8 mouse cellular contexts compared by ENCODE assay signal in the genomic region with DNA sequence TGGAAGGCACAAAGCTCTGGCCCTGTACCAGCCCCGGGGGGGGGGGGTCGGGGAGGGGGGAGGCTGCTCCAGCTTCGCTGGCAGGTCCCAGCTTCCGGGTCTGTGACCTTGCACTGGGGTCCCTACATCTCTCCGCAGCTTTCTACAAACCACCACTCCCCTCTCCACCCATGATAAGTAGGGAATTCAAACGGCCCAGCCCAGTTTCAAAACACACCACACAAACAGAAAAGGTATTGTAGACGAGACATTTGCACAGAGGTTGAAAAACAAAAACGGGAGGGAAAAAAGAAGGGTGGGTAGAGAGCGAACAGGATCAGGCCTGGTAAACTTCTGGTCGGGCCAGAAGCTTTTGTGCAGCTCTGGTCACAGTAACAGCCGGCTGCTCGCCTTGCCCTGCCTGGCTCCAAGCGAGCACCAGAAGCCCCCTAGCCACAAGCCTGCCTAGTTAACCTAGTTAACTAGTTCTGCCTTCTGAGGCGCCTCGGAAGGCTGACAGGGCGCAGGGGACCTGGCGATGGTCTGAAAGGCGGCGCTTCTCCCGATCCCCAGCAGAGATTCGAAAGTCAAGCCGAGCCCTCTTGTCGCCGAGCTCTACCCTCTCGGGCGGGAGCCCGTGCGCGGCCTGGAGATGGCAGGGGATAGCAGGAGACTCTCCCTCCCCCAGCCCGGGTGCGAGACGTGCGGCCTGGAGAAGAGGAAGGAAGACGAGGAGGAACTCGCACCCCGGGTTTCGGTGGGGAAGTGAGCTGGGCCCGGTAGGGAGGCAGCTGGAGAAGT. TPM values are rescaled to one million over a fixed set of nuclear protein-coding genes. Genes with fewer than 3 reads are reported as not detected.
DNase-seq lines count a peak whose midpoint lies in the region; ATAC-seq lines count a peak whose summit lies in the region.

No protein-coding gene starts in this region.

- peak overlapping the region; percentile 93 for H3K4me2 ChIP-seq in intestine, embryonic 14.5 days (ENCODE audit: low read length)
- H3K4me2 ChIP-seq in liver, embryonic 13.5 days: peak overlapping the region; percentile 80

- no peaks in the 10 kb centered on the region for H3K36me3 ChIP-seq in intestine, embryonic 14.5 days (ENCODE audit: control insufficient read depth, insufficient read depth, low read length)
- no peaks in the 10 kb centered on the region for H3K36me3 ChIP-seq in liver, embryonic 13.5 days

- peak; percentile 19 to 78 for DNase-seq in left cerebral cortex, postnatal 10 days (ENCODE audit: extremely low spot score in 1 of 2, low spot score in 2 of 2)
- DNase-seq in left cerebral cortex, adult 11 months (ENCODE audit: low spot score): no peak
- peak; percentile 53 for DNase-seq in gastrocnemius, postnatal 25 days
- peak; percentile 82 for DNase-seq in intestine, embryonic 14.5 days (ENCODE audit: low spot score)
- DNase-seq in liver, embryonic 13.5 days: no peak
- DNase-seq in testis, postnatal 10 days (ENCODE audit: low spot score): peak; percentile 70

- H3K9ac ChIP-seq in intestine, embryonic 14.5 days (ENCODE audit: low read length): peak overlapping the region; percentile 74
- peak overlapping the region; percentile 73 for H3K9ac ChIP-seq in liver, embryonic 13.5 days

- ATAC-seq in intestine, embryonic 14.5 days (replicated peaks; ENCODE audit: low FRiP score, low TSS enrichment, low read depth): peak; percentile 50
- peak; percentile 45 for ATAC-seq in liver, embryonic 13.5 days (ENCODE audit: low read depth)
- ATAC-seq in monocyte, adult 5-6 weeks (replicated peaks; ENCODE audit: insufficient number of reproducible peaks, low FRiP score, low TSS enrichment, poor library complexity, severe bottlenecking): peak; percentile 68

- WGBS in intestine, embryonic 14.5 days: under 1% methylated on average over 36 of the region's 38 CpGs
- WGBS in liver, embryonic 13.5 days (ENCODE audit: insufficient replicate concordance): under 1% methylated on average over 38 of the region's 38 CpGs

- intact Hi-C loops in left cerebral cortex, postnatal 10 days (cut with DNase I): no loop called here

- H3K4me3 ChIP-seq in brown adipose tissue, adult 24 weeks (ENCODE audit: insufficient read depth, low read depth, low read length): peak overlapping the region; percentile 71
- H3K4me3 ChIP-seq in intestine, embryonic 14.5 days (ENCODE audit: low read depth, low read length): peak overlapping the region; percentile 56
- peak overlapping the region; percentile 61 for H3K4me3 ChIP-seq in liver, embryonic 13.5 days (replicated peaks)

- H3K27me3 ChIP-seq in intestine, embryonic 14.5 days (replicated peaks; ENCODE audit: control insufficient read depth, insufficient read depth, low read length): no peaks in the 10 kb centered on the region
- H3K27me3 ChIP-seq in liver, embryonic 13.5 days: peaks cover 8% of the 10 kb centered on the region; the same call in 1 of the 2 replicates

- H3K27ac ChIP-seq in brown adipose tissue, adult 24 weeks (replicated peaks; ENCODE audit: low read depth, low read length): peak overlapping the region; percentile 75
- peak overlapping the region; percentile 80 for H3K27ac ChIP-seq in intestine, embryonic 14.5 days (ENCODE audit: low read depth)
- H3K27ac ChIP-seq in liver, embryonic 13.5 days: peak overlapping the region; percentile 73

- peaks cover 5% of the 10 kb centered on the region; the same call in 1 of the 2 replicates for H3K4me1 ChIP-seq in brown adipose tissue, adult 24 weeks (ENCODE audit: control insufficient read depth, insufficient read depth, insufficient read length, low read length)
- peaks cover 17% of the 10 kb centered on the region for H3K4me1 ChIP-seq in intestine, embryonic 14.5 days (replicated peaks; ENCODE audit: control insufficient read depth, insufficient read depth, low read length)
- H3K4me1 ChIP-seq in liver, embryonic 13.5 days (replicated peaks): peaks cover 54% of the 10 kb centered on the region

- H3K9me3 ChIP-seq in intestine, embryonic 14.5 days (ENCODE audit: control insufficient read depth, low read length): no peaks in the 10 kb centered on the region
- H3K9me3 ChIP-seq in liver, embryonic 13.5 days (replicated peaks): no peaks in the 10 kb centered on the region

RNA-seq across cellular contexts. Expression of a gene that starts 0.7 kb away (rescaled TPM):
- total RNA-seq in left cerebral cortex, postnatal 10 days (2021): 1 to 10 TPM; 4.1 to 5.3 TPM
- polyA plus RNA-seq in brown adipose tissue, adult 24 weeks (2012; ENCODE audit: insufficient read depth, insufficient read length, missing spikeins): 1.9 and 7.8 TPM in 2 replicates
- total RNA-seq in gastrocnemius, postnatal 25 days (2021): 1 to 10 TPM; 4.2 to 5.8 TPM
- polyA plus RNA-seq in intestine, embryonic 14.5 days (2014; fragmentation: Nextera tagmentation; extraction: Ambion mirVana): 96.5 and 101 TPM in 2 replicates
- polyA plus RNA-seq in liver, embryonic 13.5 days (2015; fragmentation: Nextera tagmentation; extraction: Ambion mirVana): 52.4 and 59.5 TPM in 2 replicates
- total RNA-seq in monocyte, adult 5-6 weeks (2017): 95.2 to 128 TPM (median 119 TPM) in 3 replicates

RNA-seq across cellular contexts. Expression of a gene that starts 50.0 kb away (rescaled TPM):
- total RNA-seq in left cerebral cortex, postnatal 10 days (2021): 10 to 100 TPM; 24.5 to 25.5 TPM
- polyA plus RNA-seq in brown adipose tissue, adult 24 weeks (2012; ENCODE audit: insufficient read depth, insufficient read length, missing spikeins): 21.0 and 25.5 TPM in 2 replicates
- total RNA-seq in gastrocnemius, postnatal 25 days (2021): 1 to 10 TPM; 7.9 to 8.1 TPM
- 61.4 and 61.5 TPM in 2 replicates for polyA plus RNA-seq in intestine, embryonic 14.5 days (2014; fragmentation: Nextera tagmentation; extraction: Ambion mirVana)
- 21.9 and 27.0 TPM in 2 replicates for polyA plus RNA-seq in liver, embryonic 13.5 days (2015; fragmentation: Nextera tagmentation; extraction: Ambion mirVana)
- total RNA-seq in monocyte, adult 5-6 weeks (2017): 131 to 163 TPM (median 138 TPM) in 3 replicates

Comparison
In these comparisons a context has a peak if more than half of its experiments do, and no peak if none do; other contexts are left out.
1. DNase-seq: peak in left cerebral cortex, postnatal 10 days (2 of 2), gastrocnemius, postnatal 25 days (single experiment), intestine, embryonic 14.5 days (single experiment) and testis, postnatal 10 days (single experiment); none in left cerebral cortex, adult 11 months (single experiment) and liver, embryonic 13.5 days (single experiment).
2. RNA of a gene that starts 0.7 kb away (total RNA-seq): 95.2 to 128 TPM in monocyte, adult 5-6 weeks; 4.2 to 5.8 TPM in gastrocnemius, postnatal 25 days and 4.1 to 5.3 TPM in left cerebral cortex, postnatal 10 days; every median in the first group is over 10 times any median in the second.
3. Peak in every context shown above with its lines, with median percentiles within 50 percentile points of each other: H3K27ac ChIP-seq, H3K4me3 ChIP-seq and ATAC-seq.